8 mouse cellular contexts compared by ENCODE assay signal in the genomic region with DNA sequence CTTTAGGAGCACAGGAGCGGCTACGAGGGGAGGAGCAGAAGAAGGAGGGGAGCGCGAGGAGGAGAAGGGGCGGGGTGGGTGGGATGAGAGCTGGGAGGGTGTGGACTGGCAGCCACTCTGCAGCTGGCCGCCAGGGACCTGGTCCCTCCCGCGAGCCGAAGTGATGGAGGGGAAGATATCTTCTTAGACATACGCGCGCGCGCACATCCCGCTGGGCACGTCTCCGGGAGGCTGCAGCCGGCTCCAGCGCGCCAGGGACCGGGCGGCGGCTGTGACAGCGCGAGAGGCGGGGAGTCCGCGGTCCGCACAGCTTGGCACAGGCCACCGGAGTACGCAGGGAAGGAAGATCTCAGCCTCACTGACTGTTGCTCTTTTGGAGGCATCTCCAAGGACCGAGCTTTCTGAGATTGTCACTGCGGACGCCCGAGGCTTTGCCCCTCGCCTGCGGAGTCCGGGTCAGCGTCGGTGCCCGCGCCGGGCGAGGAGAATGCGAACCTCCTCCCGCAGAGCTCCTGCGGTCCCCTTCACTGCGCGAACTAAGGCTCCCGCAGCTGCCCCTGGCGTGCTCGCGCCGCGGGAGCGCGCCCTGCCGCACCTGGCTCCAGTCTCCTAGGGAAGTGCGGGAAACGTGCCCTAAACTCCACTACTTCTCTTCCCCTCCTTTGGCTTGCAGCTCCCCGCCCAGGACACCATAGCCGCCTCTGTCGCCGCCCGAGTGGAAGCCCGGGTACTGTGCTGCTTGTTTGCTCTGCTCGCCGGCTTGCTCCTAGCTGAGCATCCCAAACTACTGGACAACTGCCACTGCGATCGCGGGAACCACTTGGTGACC. TPM values are rescaled to one million over a fixed set of nuclear protein-coding genes. Genes with fewer than 3 reads are reported as not detected.
A peak's percentile ranks its signal among the peaks of the same experiment; 100 is the strongest.
DNase-seq lines count a peak whose midpoint lies in the region; ATAC-seq and TF ChIP-seq lines count a peak whose summit lies in the region.

A gene (plus strand): TSS at position 88 of the 829 bp plus-strand sequence.

- peak; percentile 21 for DNase-seq in urinary bladder, postnatal 14 days (ENCODE audit: low spot score)
- no peak for DNase-seq in urinary bladder, postnatal 10 days (ENCODE audit: low spot score)
- peak; percentile 74 for DNase-seq in embryonic facial prominence, embryonic 11.5 days (ENCODE audit: low spot score)
- peak; percentile 19 to 31 for DNase-seq in layer of hippocampus, adult 8-10 months (ENCODE audit: low spot score in 2 of 2)
- peak; percentile 14 for DNase-seq in liver, postnatal 0 days
- DNase-seq in ovary, postnatal 14 days (ENCODE audit: low spot score) = peak; percentile 9
- DNase-seq in spleen, postnatal 36 days (ENCODE audit: low spot score in 2 of 2) = no peak

- peak; percentile 90 for ATAC-seq in embryonic facial prominence, embryonic 11.5 days (replicated peaks; ENCODE audit: insufficient number of reproducible peaks, low FRiP score, low TSS enrichment, low read depth)
- peak; percentile 8; the same call in 1 of the 2 replicates for ATAC-seq in heart, embryonic 13.5 days (ENCODE audit: extremely low read depth, insufficient number of reproducible peaks, low FRiP score, low TSS enrichment)
- no peak for ATAC-seq in liver, postnatal 0 days

- H3K27ac ChIP-seq in embryonic facial prominence, embryonic 11.5 days (replicated peaks; ENCODE audit: low read depth, low read length) = no peak within 1 kb of the TSS
- no peak within 1 kb of the TSS for H3K27ac ChIP-seq in heart, embryonic 13.5 days (replicated peaks)
- no peak within 1 kb of the TSS for H3K27ac ChIP-seq in liver, postnatal 0 days (ENCODE audit: low read depth)

- no peak for TF ChIP-seq EP300 in liver, postnatal 0 days (IDR thresholded peaks at IDR 0.05; ENCODE audit: low read depth)

- H3K4me2 ChIP-seq in embryonic facial prominence, embryonic 11.5 days (ENCODE audit: low read depth, low read length) = peak within 1 kb of the TSS; percentile 88
- peak within 1 kb of the TSS; percentile 99 for H3K4me2 ChIP-seq in heart, embryonic 13.5 days
- H3K4me2 ChIP-seq in liver, postnatal 0 days (ENCODE audit: low read depth, low read length) = peak within 1 kb of the TSS; percentile 64

- peak within 1 kb of the TSS; percentile 10 for H3K9ac ChIP-seq in embryonic facial prominence, embryonic 11.5 days (replicated peaks; ENCODE audit: low read length)
- peak within 1 kb of the TSS; percentile 70 for H3K9ac ChIP-seq in heart, embryonic 13.5 days
- no peak within 1 kb of the TSS for H3K9ac ChIP-seq in liver, postnatal 0 days (replicated peaks)

- no peak for TF ChIP-seq CTCF in liver, postnatal 0 days (IDR thresholded peaks at IDR 0.05; ENCODE audit: low read depth)

- under 1% methylated on average over 69 of the region's 71 CpGs for WGBS in embryonic facial prominence, embryonic 11.5 days
- under 1% methylated on average over 67 of the region's 71 CpGs for WGBS in heart, embryonic 13.5 days
- WGBS in liver, postnatal 0 days (ENCODE audit: insufficient replicate concordance) = under 1% methylated on average over 67 of the region's 71 CpGs

- no peaks in the 10 kb centered on the region for H3K36me3 ChIP-seq in embryonic facial prominence, embryonic 11.5 days (replicated peaks; ENCODE audit: control insufficient read depth, insufficient read depth, low read depth, low read length)
- H3K36me3 ChIP-seq in heart, embryonic 13.5 days = no peaks in the 10 kb centered on the region
- no peaks in the 10 kb centered on the region for H3K36me3 ChIP-seq in liver, postnatal 0 days (replicated peaks; ENCODE audit: insufficient read depth, low read length)

- no peaks in the 10 kb centered on the region for H3K9me3 ChIP-seq in embryonic facial prominence, embryonic 11.5 days (replicated peaks; ENCODE audit: control insufficient read depth, low read length)
- no peaks in the 10 kb centered on the region for H3K9me3 ChIP-seq in heart, embryonic 13.5 days
- no peaks in the 10 kb centered on the region for H3K9me3 ChIP-seq in liver, postnatal 0 days (ENCODE audit: low read length)

- H3K27me3 ChIP-seq in embryonic facial prominence, embryonic 11.5 days (ENCODE audit: control insufficient read depth, insufficient read depth, low read length) = peaks cover 24% of the 10 kb centered on the region
- H3K27me3 ChIP-seq in heart, embryonic 13.5 days (replicated peaks) = peaks cover 47% of the 10 kb centered on the region
- peaks cover 28% of the 10 kb centered on the region for H3K27me3 ChIP-seq in liver, postnatal 0 days (ENCODE audit: insufficient read depth, low read length)

- no peaks in the 10 kb centered on the region; the same call in 1 of the 2 replicates for H3K4me1 ChIP-seq in embryonic facial prominence, embryonic 11.5 days (ENCODE audit: control insufficient read depth, insufficient read depth, low read length)
- H3K4me1 ChIP-seq in heart, embryonic 13.5 days = peaks cover 15% of the 10 kb centered on the region
- H3K4me1 ChIP-seq in liver, postnatal 0 days (ENCODE audit: insufficient read depth) = no peaks in the 10 kb centered on the region

- H3K4me3 ChIP-seq in embryonic facial prominence, embryonic 11.5 days (ENCODE audit: low read depth, low read length) = peak within 1 kb of the TSS; percentile 44
- H3K4me3 ChIP-seq in heart, embryonic 13.5 days = peak within 1 kb of the TSS; percentile 73
- H3K4me3 ChIP-seq in liver, postnatal 0 days (ENCODE audit: low read depth, low read length) = peak within 1 kb of the TSS; percentile 35

RNA-seq across cellular contexts. Expression of the gene that starts here (rescaled TPM):
- 3.1 and 3.8 TPM in 2 replicates for polyA plus RNA-seq in embryonic facial prominence, embryonic 11.5 days (2014; fragmentation: Nextera tagmentation; extraction: Ambion mirVana)
- 0.18 and 0.41 TPM in 2 replicates for polyA plus RNA-seq in heart, embryonic 13.5 days (2015; fragmentation: Nextera tagmentation; extraction: Ambion mirVana)
- 1 to 10 TPM; 1.3 to 2.3 (median 1.8) TPM for total RNA-seq in layer of hippocampus, adult 8-10 months (2022)
- polyA plus RNA-seq in liver, postnatal 0 days (2015; fragmentation: Nextera tagmentation; extraction: Ambion mirVana) = not detected in 2 replicates

Comparison
In these comparisons a context has a peak if more than half of its experiments do, and no peak if none do; other contexts are left out.
1. DNase-seq: peak in urinary bladder, postnatal 14 days (single experiment), embryonic facial prominence, embryonic 11.5 days (single experiment), layer of hippocampus, adult 8-10 months (2 of 2) and ovary, postnatal 14 days (single experiment); none in urinary bladder, postnatal 10 days (single experiment) and spleen, postnatal 36 days (0 of 2).
2. Peak in ATAC-seq, H3K4me3 ChIP-seq, H3K9ac ChIP-seq and H3K4me2 ChIP-seq in heart, embryonic 13.5 days; RNA of the gene not detected or under 1 TPM.
3. Peak in DNase-seq, H3K4me3 ChIP-seq and H3K4me2 ChIP-seq in liver, postnatal 0 days; RNA of the gene not detected or under 1 TPM.
4. Peak in every context shown above with its lines, with median percentiles within 50 percentile points of each other: H3K4me2 ChIP-seq and H3K4me3 ChIP-seq.